Mouse (Mus musculus): ENCODE measurements around the gene Sik3.
"Not testable (repeated sequence)": the region's sequence is repeated elsewhere in the genome, so short reads cannot be mapped to it uniquely, and the experiment has no call there.

Gene Sik3

DNA sequence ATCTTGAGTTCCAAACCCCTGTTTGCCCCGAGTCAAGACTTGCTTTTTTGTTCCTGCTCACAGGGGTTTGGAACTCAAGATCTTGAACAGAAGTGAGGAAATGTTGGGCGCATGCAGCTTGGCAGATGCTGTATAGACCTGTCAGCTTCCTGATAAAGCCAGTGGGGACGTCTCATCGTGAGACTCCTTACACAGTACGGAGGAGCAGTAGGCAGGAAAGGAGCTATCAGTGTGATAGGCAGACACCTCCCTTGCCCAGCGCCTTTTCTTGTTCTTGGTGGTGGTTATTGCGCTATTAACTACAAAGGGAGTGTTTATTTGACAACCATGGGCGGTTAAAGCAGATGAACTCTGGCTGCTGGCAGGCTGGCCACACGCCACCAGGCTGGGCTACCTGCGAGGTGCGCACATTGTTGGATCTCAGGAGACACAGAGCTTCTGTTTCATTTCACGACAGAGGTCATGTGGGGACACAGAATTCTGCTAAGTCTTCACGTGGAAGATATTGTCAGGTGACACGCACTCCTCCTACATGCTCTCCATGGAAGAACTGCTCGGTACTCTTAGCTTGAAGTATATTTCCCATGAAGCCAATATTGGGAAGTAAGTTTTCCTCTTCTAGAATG lies 85.9 kb downstream of the Sik3 start:
- intact Hi-C loops (cut with DNase I) = no loop called here

DNA sequence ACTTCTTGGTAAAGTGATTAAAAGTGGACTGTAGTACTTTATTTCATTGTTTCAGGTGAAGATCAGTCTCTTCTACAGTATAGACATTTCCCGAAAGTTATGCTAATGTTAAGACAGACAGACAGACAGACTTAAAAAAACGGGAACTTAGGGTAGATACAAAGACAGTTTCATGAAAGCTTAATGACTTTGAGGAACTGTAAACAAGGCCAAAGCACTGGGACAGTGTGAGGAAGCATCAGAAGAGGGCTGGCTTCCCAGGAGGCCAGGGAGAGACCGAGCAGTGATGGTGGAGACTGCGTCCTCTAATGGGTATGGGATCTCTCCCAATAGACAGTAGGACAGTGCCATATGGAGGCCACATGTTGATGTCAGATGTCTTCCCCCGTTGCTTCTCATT lies 86.5 kb downstream of the Sik3 start:
- intact Hi-C loops (cut with DNase I) = no loop called here

DNA sequence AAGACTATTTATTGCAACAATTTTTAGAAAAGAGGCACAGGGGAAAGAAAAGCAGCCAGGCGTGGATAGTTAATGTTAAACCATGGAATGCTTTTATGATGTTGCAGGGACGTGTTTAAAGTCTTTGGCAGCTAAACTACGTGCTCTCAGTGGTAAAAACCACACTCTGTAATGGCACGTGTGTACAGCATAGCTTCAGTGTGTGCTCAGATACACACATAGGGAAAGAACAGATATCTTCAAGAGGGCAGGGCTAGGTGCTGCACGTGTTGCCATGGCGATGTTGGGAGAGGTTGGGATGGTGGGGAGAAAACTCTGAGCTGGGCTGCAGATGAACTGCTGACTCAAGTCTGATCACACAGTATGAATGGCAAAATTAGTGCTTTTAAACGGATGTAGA lies 90.5 kb downstream of the Sik3 start:
- intact Hi-C loops (cut with DNase I) = no loop called here

DNA sequence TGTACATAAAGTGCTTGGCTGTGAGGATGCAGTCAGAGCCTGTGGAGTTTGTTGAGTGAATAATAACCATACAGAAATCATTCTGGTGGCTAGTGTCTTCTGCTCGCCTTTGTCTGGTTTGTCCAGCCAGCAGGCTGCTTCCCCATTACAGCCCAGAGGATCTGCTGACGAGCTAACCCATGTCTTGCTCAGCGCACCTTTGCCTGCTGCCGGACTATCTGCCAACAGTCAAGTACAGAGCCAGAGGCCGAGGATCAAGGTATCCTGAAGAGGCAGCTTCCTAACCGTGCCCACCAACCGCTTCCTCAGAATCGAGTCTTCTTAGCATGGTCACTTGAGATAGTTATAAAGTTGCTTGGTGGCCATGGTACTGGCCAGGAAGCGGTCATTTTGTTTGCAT lies 93.5 kb downstream of the Sik3 start:
- intact Hi-C loops (cut with DNase I) = no loop called here

DNA sequence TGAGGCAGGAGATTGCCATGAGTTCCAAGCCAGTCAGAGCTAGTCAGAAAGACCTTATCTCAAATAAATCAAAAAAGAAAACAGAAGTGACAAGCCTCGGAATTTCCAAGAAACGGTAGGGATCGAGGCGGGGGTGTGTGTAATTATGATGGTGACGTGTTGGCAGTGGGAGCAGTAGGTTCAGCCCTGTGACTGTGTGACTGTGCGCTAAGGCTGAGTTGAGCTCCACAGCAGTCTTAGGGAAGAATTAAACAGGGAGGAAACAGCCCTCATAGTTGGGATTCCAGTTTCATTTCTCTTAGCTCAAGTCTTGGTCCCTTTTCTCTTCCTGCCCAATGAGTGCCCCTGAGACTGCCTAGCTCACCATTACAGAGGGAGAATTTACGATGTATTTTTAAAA lies 98.0 kb downstream of the Sik3 start:
- intact Hi-C loops (cut with DNase I) = no loop called here

DNA sequence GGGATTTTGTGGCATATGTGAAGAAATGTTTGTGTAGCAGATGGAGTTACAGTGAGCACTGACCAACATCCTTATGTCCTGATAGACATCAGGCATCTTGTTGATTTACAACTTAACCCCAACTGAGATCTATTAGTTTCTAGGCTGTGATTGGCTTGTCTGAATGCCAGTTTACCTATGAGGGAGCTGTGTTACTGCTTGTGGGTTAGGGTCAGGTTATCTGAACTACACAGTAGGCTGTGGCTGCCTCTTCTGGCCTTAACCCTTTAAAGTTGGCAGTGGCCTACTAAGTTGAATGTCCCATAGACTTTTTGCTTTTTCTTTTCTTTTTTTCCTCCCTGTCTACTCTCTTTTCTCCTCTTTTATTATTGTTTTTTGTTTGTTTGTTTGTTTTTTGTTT lies 98.7 kb downstream of the Sik3 start:
- intact Hi-C loops (cut with DNase I) = no loop called here

DNA sequence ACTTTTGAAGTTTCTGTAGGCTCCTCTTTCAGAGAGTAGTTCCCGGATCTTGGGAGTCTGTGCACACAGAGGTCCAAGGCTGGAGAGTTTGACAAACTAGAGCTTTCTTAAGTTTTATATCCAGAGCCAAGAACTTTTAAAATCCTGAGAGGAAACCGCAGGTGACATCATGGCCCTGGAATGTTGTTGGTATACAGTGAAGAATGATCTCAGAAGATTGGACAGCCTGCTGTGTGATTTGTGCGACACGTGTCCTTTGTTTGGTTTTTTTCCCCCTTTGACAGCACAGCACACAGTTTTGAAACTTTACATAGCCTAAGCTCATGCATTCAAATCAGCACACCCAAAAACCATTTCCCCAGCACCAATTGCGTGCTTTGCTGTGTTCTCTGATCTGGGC lies 99.6 kb downstream of the Sik3 start:
- intact Hi-C loops (cut with DNase I) = no loop called here

DNA sequence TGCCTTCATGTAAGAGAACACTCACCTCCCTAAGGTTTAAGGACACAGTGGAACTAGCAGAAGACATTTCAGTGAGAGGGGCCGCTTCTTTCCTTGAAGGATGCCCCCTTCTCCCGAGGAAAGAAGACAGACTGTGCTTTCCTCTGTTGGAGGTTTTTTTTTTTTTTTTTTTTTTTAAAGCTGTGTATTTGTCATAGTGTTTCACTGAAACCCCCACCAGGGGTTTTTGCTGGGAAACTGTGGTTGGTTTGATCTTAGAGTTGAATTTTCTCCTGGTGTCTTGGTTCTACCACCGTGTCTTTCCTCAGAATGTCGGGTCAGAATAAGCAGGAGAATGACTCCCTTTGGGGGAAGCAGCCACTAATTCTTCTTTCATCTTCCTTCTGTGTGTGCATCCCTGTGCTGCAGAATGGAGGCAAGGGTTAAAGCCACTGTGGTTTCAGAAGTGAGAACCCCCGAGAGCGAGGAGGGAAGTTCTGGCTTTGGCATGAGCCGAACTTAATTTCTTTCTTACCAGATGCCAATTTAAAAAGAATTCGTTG lies 106.3 kb downstream of the Sik3 start:
- intact Hi-C loops (cut with DNase I) = no loop called here

DNA sequence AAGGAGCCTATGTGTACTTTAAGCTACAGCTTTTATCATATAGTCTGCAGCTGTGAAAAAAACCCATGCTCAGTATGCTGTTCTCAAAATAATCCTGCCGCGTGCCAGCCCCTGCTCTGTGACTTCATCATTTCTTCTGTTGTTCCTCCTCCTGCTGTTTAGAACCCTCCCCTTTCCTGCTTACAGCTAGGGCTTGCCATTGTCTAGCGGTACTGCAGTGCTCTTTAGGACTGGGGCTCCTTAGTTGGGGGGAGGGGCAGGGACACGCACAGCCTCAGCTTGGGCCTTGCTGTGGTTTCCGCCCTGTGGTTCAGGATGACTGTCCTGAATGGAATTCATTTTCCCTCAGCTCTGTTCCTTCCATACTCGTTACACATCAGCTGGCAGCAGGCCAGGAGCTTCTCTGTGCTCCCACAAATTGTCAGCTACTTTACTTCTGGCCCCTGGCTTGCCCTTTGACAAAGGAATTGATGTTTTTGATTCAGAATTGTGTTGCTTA lies 107.4 kb downstream of the Sik3 start:
- intact Hi-C loops (cut with DNase I) = loop anchor here (5.0 kb wide), 1 partner anchor 108 kb away; the partner anchor contains the start of genes Pafah1b2 and Sik3

DNA sequence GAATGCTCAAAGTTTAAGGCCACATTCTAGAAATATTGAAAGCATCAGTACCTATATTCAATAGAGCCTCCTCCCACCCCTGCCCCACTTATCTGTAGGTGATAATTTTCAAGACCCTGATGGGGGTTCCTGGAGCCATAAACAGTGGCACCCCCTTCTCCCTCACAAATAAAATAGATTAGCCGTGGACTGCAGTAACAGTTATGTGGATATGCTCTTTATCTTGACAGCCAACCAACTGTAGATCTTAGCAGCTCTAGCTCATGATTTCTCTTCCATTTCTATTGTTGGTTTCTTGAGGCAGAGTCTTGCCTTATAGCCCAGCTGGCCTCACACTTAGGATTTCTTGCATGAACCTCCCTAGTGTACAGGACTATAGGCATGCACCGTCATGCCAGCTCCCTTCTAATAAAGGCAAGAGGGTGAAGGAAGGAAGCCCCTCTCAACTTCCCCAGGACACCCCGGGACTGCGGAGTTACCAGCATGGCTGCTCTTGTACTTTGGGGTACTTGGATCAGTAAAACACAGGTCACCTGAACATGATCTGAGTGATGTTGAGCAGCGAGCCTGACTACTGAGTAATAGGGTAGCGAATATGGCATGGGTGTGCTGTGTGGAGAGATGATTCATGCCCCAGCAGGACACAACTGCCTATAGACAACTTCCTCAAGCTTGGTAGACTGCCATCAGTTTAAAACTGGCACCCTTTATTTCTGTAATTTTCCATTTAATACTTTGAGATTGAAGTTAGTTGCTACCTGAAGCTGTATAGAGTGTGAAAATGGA lies 108.0 kb downstream of the Sik3 start:
- intact Hi-C loops (cut with DNase I) = loop anchor here (5.0 kb wide), 1 partner anchor 108 kb away; the partner anchor contains the start of genes Pafah1b2 and Sik3

DNA sequence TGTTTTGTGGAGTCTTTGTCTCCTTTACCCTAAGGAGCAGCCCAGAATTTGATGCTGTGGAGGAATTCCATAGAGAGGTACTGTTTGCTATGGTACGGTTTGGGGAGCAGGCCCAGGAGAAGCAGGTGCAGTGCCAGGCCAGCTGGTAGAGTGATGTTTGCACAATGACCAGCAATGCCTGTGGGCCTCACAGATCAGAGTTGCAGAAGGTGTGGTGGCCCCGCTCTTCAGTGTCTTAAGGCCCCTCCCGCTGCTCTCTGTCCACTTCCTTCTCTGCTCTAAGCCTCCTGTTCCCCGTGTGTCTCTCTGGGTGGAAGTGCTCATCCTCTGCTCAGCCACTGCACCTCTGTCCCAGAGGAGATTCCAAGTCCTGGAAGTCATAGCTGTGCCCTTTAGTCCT lies 108.9 kb downstream of the Sik3 start:
- intact Hi-C loops (cut with DNase I) = loop anchor here (5.0 kb wide), 1 partner anchor 109 kb away; the partner anchor contains the start of genes Pafah1b2 and Sik3

DNA sequence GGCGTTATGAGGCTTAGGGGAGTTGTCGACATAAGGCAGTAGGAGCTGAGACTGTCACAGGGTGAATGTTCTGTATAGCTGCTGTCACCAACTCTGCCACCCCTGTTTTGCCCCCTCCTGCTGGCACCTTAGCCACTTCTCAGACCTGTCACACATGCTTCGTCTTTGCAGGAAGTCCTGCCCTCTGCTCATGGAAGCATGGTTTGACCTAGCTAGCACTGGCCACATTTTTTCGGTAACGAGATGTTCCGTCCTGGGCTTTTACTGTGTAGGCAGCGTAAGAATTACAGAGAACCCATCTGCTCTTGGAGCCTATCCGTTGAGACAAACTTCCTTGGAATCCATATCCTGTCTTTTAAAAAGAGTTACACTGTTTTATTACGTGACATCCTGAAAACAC lies 110.1 kb downstream of the Sik3 start:
- intact Hi-C loops (cut with DNase I) = loop anchor here (5.0 kb wide), 1 partner anchor 110 kb away; the partner anchor contains the start of genes Pafah1b2 and Sik3

DNA sequence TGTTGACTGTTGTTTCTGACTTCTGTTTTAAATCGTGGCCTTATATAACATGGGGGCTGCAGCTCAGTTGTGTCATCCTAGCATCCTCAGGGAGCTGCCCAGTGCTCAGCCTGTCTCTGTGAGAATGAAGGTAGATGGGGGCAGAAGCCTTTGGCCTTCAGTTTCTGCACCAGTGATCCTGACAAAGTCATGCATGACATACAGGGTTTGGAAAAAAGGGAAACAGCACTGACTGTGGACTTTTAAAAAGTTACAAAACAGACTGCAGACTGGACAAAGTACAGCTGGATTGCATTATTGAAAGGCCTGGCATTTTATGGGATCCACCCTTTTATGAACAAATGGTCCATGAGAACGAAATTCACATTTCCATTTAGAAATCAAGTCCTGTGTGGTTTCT lies 113.7 kb downstream of the Sik3 start:
- intact Hi-C loops (cut with DNase I) = no loop called here

DNA sequence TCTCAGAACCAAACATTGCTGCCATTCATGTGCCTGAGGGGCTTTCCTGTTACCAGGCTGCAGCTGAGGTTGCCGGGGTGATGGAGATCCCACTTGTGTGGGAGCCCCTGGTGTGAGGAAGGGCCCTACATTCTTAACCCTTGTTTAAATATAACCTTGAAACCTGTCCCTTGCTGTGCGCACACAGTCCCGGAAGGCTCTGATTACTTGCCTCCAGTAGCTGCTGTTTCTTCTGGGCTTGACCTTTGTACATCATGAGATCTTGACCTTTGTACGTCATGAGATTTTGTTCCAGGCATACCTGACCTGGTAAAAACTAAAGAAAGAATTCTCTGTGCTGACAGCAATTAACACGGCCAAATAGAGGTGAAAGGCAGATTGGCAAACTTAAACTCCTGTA lies 114.7 kb downstream of the Sik3 start:
- intact Hi-C loops (cut with DNase I) = no loop called here

DNA sequence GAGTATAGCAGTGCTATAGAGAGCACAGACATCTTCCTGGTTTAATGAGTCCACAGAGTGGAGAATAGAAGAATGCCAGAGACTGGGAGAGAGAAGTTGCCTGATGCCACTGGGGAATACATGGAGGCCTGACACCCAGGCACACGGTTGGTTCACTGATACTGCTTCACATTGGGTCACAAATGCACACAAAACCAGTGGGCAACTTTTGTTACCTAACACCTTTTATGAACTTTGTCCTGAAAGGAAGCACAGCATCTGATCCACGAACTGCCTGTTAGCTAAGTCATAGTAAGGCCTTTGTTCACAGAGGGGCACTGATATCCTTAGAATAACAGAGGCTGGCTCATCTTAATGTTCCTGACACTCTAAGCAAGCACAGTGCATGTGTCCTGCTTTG lies 116.6 kb downstream of the Sik3 start:
- intact Hi-C loops (cut with DNase I) = no loop called here

DNA sequence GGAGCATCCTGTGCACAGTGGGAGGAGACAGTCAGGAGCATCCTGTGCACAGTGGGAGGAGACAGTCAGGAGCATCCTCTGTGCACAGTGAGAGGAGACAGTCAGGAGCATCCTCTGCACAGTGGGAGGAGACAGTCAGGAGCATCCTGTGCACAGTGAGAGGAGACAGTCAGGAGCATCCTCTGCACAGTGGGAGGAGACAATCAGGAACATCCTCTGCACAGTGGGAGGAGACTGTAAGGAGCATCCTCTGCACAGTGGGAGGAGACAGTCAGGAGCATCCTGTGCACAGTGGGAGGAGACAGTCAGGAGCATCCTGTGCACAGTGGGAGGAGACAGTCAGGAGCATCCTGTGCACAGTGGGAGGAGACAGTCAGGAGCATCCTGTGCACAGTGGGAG lies 120.2 kb downstream of the Sik3 start:
- intact Hi-C loops (cut with DNase I) = not testable (repeated sequence)

DNA sequence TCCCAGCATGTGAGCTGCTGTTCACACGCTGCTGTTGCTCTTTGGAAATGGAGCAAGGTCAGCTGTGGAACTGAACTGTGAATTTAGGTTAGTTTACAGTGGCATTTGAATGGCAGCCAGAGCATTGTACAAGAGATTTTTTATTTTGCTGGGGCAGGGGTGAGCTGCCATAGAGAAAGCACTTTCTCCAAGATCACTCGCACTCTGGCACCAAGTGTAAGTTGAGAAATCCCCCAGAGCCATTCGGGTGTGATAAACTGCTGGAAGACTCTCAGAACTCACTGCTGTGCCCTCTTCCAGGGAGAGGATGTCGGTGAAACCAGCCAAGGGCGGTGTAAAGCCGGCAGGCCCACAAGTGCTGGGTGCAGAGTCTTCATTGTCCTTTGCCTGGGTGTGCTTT lies 126.2 kb downstream of the Sik3 start:
- intact Hi-C loops (cut with DNase I) = no loop called here

DNA sequence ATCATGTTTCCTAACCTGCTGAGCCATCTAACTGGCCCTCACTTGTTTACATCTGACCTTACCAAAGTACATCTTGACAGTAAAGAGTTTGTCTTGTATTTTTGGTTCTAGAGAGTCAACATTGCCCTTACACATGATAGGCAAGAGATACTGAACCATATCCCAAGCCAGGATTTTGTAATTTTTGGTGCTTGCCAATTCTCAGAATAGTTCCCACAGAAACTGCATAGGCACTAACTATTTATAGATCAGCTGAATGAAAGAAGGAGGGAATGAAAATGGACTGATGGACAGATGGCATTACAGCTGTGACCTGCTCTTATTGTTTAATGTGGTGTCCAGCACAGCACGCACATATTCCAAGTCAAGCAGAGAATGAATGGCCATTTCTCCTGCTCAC lies 128.2 kb downstream of the Sik3 start:
- intact Hi-C loops (cut with DNase I) = no loop called here

DNA sequence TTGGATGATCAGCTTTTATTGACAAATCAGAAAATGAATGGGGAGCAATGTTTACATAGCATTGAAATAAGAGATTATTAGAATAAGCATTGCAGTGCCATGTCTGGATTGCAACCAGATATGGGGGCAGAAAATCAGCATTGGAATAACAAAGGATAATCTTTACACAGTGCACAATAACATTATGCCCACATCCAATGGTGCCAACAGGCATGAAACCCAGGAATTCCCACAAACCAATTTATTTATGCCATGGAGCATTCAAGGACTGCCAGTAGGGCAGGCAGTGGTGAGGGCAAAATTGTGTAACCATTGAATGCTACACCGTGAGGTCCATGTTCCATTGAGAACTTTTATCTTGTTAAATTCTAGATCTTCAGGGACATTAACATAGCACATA lies 129.4 kb downstream of the Sik3 start:
- intact Hi-C loops (cut with DNase I) = no loop called here

DNA sequence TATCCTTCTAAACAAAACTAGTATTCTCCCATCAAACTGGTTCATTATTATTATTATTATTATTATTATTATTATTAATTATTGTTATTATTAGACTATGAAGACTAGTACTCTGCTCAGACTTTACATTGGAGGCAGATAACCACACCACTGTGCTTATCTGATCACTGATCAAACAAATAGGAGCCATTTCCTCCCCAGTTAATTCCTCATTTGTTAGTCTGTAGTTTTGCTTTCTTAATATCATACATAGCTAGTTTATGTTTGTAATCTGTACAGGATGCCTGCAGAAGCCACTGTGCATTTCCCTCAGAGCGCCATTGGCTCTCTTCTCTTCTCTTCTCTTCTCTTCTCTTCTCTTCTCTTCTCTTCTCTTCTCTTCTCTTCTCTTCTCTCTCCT lies 129.9 kb downstream of the Sik3 start:
- intact Hi-C loops (cut with DNase I) = no loop called here

DNA sequence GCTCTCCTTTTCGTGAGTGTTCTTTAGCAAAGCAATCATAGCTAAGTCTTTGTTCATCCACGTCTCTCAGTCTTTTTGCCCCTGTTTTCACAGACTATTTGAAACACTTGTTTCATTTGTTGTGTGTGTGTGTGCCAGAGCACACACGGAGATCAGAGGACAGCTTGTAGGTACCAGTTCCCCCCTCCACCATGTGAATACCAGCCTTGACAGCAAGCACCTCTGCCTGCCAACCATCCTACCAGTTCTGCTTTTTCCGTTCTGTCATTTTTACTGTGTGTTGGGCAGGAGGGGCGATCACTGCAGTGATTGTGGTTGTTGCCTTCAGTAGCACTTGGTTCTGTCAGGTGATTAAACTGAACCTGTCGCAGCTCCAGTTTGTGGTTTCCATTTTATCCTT lies 132.4 kb downstream of the Sik3 start:
- intact Hi-C loops (cut with DNase I) = no loop called here

DNA sequence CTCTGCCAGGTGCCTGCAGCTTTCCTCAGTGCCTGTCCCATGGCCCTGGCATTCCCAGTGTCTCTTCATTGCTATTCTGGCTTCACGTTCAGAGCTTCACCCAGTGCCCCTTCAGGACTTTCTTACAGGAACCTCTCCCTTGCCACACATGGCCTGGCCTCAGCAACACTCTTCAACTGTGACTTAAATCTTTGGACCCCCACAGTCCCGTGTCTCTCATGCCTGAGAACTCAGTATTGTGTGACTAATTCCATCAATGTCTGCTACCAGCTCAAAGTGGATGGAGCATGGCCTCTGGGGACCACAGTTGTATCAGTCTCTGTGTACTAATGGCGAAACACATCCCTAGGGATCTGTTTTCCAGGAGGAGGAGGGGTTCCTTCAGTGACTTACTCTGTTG lies 133.8 kb downstream of the Sik3 start:
- intact Hi-C loops (cut with DNase I) = no loop called here

Data from adrenal gland (tissue).